Mouse (Mus musculus) embryonic fibroblast, embryonic 13.5 days (primary cell): ENCODE measurements around the gene AW549877. TPM values are rescaled to one million over a fixed set of nuclear protein-coding genes. Genes with fewer than 3 reads are reported as not detected.

Experiments
- H3K27ac ChIP-seq: 2 replicates; pipeline ENCODE4 v1.5.1; 2012; ENCODE audit warnings: low read length, control low read depth, inconsistent platforms; ENCODE audit not compliant: insufficient read depth
- H3K4me1 ChIP-seq: 2 replicates; pipeline ENCODE4 v1.6.1; 2011; ENCODE audit warnings: low read length; ENCODE audit not compliant: control insufficient read depth, insufficient read depth
- H3K4me3 ChIP-seq: 2 replicates; pipeline ENCODE4 v1.5.1; 2011; ENCODE audit warnings: mild to moderate bottlenecking, control low read depth, low read length; ENCODE audit not compliant: insufficient read depth
- CTCF ChIP-seq: IDR thresholded peaks from 2 replicates; pipeline ENCODE4 v1.5.1; 2011; ENCODE audit warnings: mild to moderate bottlenecking, control low read depth, low read length, moderate library complexity, borderline replicate concordance; ENCODE audit not compliant: insufficient read depth
- POLR2A ChIP-seq: IDR thresholded peaks from 2 replicates; pipeline ENCODE4 v1.6.1; 2011; ENCODE audit warnings: low read depth, mild to moderate bottlenecking, control low read depth, low read length, moderate library complexity
- polyA plus RNA-seq: library from polyadenylated mRNA; stranded (reverse); fragments of >200 nt; gene quantifications from 2 replicates; pipeline ENCODE4 v1.2.4, GENCODE M21; 2011; ENCODE audit warnings: low read depth; ENCODE audit not compliant: missing spikeins, insufficient read length

AW549877 gene
- polyA plus RNA-seq, result 60.8 and 66.2 TPM in 2 replicates

DNA sequence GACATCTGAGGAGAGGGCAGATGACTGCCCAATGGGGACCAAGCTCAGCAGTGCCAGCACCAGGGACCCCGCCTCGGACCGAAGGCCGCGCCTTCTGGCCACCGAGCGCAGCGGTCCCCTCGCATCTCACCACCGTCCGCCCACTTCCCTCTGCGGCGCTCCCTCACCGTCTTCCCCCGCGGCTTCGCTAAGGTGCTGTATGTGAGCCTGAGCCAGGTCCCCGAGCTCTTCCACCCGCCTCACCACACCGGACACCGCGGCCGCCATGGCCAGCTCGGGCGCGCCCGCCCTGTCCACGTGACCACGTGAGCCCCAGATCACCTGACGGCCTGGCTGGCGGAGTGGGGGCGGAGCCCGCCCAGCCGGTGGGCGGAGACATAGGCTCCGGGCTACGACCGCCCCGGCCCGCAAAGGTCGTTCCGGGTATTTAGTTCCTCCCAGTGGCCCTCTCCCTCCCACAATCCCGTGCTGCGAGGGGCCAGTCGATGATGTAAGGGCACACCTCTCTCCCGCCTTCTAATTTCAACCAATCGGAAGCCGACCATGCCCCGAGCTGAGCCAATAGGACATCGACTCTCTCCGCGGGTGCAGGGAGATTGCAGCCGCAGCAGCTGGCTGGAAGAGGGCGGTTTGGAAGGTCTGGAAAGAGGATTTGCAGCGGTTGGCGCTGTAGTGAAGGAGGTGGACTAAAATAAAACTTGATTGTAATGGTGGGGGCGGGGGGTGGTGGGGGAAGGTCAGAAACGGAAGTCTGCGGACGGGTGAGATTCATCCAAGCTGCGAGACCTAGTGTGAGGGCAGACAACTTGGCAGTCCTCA lies at the start of gene AW549877:
TSS of gene AW549877 (minus strand) at position 297 of the 819 bp plus-strand sequence.
- Histone ChIP-seq H3K4me1 (peaks cover 3% of the 10 kb centered on the region; the same call in 1 of the 2 replicates), H3K27ac (peak within 1 kb of the TSS; percentile 96), H3K4me3 (peak within 1 kb of the TSS; percentile 68)
- TF ChIP-seq CTCF (no peak), POLR2A (peak; percentile 96)

DNA sequence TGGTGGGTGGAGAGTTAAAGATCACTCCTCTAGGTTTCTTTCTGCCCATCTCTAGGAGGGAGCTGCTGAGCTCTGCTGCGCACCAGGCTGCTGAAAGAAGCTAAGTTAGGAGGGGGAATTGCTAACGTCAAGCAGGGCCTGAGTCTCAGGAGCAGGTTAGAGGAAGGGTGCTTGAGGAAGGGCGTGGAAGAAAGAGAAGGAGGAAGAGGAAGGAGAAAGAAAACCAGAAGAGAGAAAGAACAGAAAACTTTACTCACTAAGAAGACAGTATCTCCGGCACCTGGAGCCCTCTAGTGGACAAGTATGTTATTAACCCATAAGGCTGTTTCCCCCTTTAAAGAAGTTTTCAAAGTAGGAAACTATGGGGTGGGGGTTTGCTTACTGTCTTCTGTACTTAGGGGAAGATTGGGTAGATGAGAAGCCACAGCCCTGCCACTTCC lies 47.5 kb upstream of the AW549877 start:
- Histone ChIP-seq H3K4me1 (no peaks in the 10 kb centered on the region), H3K27ac (no peak overlapping the region), H3K4me3 (no peak overlapping the region)
- no peak for TF ChIP-seq CTCF
- no peak for TF ChIP-seq POLR2A

DNA sequence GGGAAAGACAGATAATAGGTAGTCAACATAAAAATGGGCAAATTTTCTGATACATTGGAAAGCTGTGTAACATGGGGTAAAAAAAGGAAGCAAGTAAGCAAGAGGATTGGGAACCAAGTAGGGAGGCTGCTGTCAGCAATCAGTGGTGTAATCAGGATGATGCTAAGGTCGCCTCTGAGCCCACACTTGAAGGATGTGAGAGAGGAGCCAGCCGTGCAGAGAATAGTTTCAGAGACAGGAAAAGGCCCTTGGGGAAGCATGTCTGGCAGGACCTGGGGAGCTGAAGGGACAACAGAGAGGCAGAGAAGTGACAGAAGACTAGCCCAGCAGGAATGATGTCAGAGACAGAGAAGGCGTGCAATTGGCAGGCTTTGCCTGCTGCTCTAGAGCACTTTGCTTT lies 46.9 kb upstream of the AW549877 start:
- H3K27ac ChIP-seq, result no peak overlapping the region
- no peaks in the 10 kb centered on the region for H3K4me1 ChIP-seq
- no peak overlapping the region for H3K4me3 ChIP-seq
- no peak for TF ChIP-seq POLR2A
- no peak for TF ChIP-seq CTCF

DNA sequence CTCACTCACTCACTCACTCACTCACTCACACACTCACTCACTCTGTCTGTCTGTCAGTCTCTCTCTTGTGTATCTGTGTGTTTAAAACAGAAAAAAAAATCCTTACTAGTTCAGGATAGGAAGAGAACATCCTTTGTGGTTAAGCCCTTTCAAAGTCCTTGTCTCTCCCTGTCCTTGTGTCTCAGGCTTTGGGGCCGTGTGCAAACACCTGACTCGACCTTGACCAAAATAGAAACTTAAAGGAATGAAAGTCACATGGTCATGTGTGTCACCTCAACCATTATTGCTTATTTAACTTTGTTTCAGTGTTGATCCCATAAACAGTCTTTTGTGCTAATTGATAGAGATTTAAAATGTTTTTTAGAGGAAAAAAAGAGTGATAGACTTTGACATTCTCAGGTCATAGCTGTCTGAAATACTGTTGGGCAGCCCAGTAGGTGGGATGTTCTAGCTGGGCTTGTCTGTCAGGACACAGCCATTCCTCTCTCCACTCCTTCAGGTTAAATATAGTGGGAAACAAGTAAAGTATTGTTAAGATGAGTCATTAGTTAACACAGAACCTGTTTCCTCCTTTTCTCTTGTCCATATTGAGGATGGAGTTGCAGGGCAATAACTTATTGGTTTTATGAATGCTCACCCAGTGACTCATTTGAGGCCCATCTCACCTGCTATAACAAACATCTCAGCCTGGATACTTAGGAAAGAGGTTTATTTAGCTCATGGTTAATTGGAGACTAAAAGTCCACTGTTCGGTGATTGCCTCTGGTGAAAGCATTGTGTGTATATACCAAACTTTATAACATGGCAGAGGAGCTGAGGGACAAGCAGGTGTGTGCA lies 37.8 kb upstream of the AW549877 start:
- Histone ChIP-seq H3K27ac (no peak overlapping the region), H3K4me3 (no peak overlapping the region), H3K4me1 (peaks cover 9% of the 10 kb centered on the region; the same call in 1 of the 2 replicates)
- no peak for TF ChIP-seq CTCF
- TF ChIP-seq POLR2A, result no peak

DNA sequence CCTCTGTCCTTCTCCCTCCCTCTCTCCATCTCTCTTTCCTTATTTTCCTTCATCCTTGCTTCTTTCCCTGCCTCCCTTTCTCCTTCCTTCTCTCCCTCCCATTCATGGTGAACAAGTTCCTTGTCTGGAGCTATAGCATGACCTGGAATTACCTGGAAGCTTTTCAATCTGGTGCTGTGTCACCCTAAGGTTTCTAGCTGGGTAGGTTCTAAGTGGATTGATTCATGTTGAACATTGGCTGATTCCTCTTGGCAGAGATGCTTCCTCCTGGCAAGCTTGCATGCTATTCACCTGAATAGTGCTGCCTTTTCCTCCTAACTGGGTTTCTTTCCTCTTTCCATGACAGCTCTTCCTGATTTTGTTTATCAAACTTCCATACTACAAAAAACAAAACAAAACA lies 33.4 kb upstream of the AW549877 start:
- TF ChIP-seq CTCF (no peak), POLR2A (no peak)
- H3K27ac ChIP-seq, result no peak overlapping the region
- no peak overlapping the region for H3K4me3 ChIP-seq
- H3K4me1 ChIP-seq, result peaks cover 14% of the 10 kb centered on the region; the same call in 1 of the 2 replicates

DNA sequence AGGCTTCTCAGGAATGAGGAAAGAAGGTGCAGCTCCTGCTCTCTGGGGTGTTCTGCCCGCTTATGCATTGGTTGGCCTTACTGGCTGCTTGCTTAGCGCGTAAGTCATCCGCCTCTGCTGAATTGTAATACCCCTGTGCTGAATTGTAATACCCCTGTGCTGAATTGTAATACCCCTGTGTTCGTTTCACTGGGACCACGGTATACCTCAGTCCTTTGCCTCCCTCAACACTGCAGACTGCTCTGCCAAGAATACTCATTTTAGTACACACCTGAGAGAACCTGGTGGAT lies 32.8 kb upstream of the AW549877 start:
- Histone ChIP-seq H3K4me3 (no peak overlapping the region), H3K4me1 (peaks cover 12% of the 10 kb centered on the region; the same call in 1 of the 2 replicates), H3K27ac (no peak overlapping the region)
- TF ChIP-seq CTCF, result no peak
- no peak for TF ChIP-seq POLR2A

DNA sequence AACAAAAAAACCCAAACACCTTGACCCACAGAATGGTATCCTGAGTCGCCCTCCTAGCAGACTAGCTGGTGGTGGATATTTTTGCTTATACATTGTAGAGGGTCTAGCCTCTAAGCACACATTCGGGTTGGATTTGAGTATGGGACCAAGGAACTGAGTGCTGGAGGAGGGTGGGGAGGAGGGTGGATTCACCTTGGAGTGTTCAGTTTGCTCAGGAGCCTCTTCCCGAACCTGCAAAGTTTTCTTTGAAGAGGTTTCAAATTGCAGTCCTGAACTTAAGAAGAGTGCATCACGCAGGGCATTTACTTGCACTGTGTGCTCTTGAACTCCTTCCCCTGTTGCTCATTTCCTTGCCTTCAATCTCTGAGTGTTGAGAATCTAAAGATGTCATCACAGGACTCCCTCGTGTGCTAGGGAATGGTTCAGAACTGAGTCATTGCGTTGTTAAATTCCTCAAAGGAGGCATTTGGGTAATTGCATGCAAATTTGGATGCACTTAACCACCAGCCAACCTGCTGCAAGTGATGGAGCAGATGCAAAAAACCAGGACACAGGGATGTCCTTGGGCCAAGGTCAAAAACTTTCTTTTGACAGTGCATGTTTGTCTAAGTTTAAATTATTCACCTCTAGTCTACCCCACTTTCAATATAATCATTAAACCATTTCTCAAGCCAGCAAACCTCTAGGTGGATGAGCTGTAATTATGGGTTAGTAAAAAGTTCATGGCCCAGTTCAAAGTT lies 32.3 kb upstream of the AW549877 start:
- peak overlapping the region; percentile 78 for H3K27ac ChIP-seq
- peak overlapping the region; percentile 71 for H3K4me3 ChIP-seq
- 0 out of 2 replicates have a peak, but pooled peaks have one; percentile 25 for TF ChIP-seq POLR2A
- no peak for TF ChIP-seq CTCF
- peaks cover 8% of the 10 kb centered on the region; the same call in 1 of the 2 replicates for H3K4me1 ChIP-seq

DNA sequence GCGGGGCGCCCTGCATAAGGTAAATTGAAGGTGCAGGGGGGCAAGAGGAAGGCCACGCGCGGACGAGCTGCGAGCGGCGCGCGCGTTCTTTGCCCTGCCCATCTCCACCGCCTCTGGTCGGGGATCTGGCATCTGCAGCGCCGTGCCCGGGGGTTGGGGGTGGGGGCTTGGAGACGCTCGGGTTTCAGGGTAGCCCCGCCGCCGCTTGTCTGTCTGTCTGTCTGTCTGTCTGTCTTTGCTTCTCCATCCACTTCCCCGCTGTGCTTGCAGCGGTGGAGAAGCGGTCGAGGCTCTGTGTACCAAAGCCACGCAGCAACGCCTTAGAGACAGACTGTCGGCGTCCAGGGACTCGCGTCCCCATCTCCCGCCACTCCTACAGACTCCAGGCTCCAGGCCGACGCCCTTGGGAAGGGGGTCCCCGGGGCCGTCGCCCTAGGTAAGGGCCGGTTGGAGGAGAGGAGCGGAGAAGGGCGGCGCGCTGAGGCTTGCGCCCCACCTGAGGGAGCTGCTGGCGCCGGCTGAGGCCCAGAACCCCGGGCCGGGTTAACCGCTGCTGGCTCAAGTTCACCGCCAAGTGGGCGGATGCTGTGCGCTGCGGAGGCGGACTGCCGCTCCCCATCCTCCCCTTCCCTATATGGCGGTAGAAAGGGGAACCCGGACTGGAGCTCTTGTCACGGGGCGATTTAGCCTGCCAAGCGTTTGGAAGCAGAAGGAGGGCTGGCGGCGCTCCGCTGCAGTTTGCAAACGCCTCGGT lies 31.5 kb upstream of the AW549877 start:
- Histone ChIP-seq H3K4me3 (peak overlapping the region; percentile 71), H3K27ac (peak overlapping the region; percentile 78), H3K4me1 (peaks cover 4% of the 10 kb centered on the region; the same call in 1 of the 2 replicates)
- peak; percentile 67 for TF ChIP-seq POLR2A
- TF ChIP-seq CTCF, result no peak
